Mouse (Mus musculus) adrenal gland, adult 2 months (tissue): ENCODE results near the gene Bcl2l1. TPM values are rescaled to one million over a fixed set of nuclear protein-coding genes. Genes with fewer than 3 reads are reported as not detected.
A peak's percentile ranks its signal among the peaks of the same experiment; 100 is the strongest.

Source experiments
- DNase-seq: peaks from one replicate; pipeline ENCODE4 v3.0.0; 2021
- polyA plus RNA-seq: library from polyadenylated mRNA; depleted of rRNA; stranded (reverse); fragments of >200 nt; gene quantifications from 2 replicates; pipeline ENCODE4 v1.2.3, GENCODE M21; 2012
- total RNA-seq, 2 experiments: library from RNA; stranded (reverse); gene quantifications; 2 replicates each; pipeline ENCODE4 v1.2.3; 2021

The Bcl2l1 gene
- total and polyA plus RNA-seq, 3 experiments, result 43.8 to 79.7 (median 54.3) TPM

DNA sequence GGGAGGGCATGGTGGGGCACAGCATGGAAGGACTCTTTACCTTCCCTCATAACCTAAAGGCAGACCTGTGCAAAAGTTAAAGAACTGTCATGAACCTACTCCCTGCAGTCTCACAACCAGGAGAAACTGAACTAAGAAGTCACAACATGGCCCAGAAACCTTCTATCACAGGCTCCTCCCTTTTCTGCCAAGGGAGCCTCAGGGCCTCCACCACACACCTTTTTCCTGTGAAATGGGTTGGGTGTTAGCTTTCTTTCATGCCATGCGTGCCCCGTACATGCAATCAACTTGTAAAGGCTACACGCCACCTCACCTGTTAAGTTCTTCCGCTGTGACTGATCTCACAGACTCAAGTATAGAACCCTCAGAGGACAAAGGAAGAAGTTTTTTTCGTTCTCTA lies 28.4 kb downstream of the Bcl2l1 start:
- no peak for DNase-seq

DNA sequence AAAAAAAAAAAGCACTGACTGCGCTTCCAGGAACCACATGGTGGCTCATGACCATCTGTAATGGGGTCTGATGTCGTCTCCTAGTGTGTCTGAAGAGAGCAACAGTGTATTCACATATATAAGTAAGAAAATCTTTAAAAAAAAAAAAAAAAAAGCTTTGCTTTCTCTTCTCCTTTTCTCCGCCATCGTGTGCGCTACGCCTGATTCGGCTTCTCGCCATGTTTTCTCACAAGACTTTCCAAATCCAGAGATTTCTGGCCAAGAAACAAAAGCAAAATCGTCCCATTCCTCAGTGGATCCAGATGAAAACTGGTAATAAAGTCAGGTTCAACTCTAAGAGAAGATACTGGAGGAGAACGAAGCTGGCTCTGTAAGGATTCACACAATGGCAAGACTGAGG lies 29.2 kb downstream of the Bcl2l1 start:
- DNase-seq, result no peak

DNA sequence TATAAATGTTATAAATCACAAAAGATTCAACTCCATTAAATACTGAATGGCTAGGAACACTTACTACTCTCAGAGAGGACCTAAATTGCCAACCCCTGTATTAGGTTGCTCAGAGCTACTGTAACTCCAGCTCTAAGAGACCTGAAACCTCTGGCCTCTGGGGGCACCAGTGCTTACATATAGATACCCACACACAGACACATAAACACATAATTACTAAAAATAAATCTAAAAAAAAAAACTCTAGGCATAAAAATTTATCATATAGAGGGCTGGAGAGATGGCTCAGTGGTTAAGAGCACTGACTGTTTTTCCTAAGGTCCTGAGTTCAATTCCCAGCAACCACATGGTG lies 30.8 kb downstream of the Bcl2l1 start:
- DNase-seq, result no peak

DNA sequence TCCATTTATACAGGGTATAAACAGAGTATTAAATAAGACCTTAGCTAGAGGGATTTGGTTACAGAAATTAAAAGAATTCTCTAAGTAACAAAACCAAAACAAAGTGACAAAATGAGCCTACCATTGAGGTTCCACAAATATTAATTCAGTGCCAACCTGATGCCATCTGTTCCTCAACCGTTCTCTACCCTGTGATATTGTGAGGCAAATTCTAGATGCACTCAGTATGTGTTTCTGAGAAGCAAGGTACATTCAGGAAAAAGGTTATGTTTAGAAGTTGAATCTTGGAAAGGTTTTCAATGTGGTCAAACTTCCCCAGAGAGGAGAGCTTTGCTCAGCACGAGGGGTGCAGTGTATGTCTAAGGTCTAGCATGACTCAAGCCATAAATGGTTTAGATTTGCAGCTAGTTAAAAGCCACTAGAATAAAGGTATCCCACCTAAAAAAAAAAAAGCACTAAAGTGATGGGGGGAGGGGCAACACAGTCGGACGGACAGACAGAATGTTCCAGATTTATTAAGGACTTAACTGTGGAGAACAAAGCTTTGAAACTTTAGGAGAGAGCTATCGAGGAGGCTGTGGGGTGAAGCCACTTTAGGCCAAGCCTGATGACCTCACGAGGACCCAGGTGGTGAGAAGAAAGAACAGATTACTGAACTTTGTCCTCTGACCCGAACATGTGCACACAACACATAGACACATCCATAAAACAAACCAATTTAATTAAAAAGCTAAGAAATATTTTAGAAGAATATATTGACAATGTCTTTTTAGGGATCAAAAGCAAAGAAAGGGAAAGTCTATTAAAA lies 31.4 kb downstream of the Bcl2l1 start:
- DNase-seq, result no peak

DNA sequence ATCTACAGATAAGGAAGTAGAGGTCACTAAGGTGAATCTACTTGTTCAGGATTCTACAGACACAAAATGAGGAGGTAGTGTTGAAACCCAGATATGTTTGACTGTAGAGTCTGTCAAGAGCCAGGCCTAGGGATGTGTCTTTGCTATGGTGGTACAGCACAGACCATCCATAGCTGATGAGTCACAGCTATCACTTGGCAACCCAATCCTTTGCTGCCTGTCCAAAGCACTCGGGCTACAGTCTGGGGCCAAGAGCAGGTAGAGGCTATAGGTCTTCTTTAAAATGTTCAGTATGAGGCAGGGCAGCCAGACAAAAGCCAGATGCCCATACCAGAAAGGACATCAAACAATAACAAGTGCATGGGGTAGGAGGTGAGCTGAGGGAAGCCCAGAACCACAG lies 33.9 kb downstream of the Bcl2l1 start:
- DNase-seq, result no peak

DNA sequence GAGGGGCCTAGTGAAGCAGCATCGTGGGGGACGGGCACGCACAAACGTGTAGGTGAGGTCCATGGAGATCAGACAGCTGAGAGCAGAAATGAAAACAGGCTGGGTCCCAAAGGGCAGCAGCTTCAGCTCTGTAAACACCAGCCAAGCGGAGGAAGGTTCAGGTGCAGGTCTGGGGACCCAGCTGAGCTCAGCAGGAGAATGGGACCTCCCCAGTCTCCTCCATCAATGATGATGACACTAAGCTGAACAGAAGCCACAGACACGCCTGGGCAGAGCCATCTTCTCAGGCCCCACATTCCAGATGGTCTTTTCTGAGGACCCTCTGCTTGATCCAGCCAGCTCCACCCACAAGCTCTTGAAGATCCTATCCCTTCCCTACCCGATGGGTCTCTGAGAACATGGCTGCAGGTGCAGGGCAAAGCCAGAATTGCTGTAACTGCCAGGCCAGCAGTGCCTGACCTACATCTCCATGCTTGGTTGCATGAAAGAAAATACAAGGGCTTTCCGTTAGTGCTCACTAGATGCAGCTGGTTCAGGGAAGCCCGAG lies 37.2 kb downstream of the Bcl2l1 start:
- DNase-seq, result no peak

DNA sequence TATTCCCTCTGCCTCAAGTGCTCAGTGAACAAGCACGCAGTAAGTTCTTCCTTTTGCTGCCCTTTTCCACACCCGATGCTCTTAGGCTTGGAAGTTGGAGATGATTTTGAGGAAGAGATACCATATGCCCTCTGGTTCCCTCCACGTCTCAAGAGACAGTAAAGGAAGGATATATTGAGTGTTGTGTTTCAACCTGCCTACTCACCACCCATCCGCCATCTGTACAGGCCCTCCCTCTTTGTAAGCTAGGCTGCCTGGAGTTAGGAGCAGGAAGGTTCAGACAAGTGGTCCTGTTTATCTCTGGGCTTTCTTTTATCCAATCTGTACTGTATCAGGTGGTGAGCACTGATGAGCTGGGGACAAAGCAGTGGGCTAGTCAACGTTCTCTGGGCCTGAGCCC lies 38.1 kb downstream of the Bcl2l1 start:
- DNase-seq, result no peak

DNA sequence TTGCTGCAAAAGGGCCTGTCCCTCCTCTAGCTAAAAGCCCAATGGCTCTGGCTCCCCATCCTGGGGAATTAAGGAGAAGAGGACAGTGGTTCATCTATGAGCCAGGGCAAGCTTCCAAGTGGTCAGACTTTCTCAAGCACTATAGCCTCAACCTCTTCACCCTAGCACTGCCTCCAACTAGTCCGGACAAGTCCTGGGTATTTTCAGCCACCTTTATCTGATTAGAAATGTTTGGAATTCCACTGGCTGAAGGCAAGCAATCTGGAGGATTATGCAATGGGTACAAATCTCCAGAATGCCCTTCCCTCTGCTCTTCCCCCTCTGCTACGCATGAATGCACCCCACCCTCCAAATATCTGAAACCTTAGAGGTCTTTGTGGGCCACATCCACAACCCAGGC lies 39.1 kb downstream of the Bcl2l1 start:
- DNase-seq, result no peak

DNA sequence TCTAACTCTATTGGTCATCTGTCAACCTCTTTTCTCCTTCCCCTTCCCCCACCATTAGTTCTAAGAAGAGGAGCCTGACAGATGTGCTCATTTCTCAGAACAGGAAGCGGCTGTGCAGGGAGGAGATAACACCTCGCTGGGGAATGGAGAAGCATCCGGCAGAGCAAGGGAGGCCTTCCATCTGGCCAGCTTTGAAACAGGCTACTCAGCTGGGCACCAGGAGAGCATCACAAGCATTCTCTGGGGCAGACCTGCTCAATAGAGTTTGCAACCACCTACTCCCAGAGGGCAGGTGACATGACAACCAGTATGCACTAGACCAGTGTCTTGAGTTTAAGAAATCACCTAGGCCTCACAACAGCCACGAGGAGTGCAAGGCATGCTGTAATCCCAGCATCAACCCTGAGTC lies 41.9 kb downstream of the Bcl2l1 start:
- no peak for DNase-seq

DNA sequence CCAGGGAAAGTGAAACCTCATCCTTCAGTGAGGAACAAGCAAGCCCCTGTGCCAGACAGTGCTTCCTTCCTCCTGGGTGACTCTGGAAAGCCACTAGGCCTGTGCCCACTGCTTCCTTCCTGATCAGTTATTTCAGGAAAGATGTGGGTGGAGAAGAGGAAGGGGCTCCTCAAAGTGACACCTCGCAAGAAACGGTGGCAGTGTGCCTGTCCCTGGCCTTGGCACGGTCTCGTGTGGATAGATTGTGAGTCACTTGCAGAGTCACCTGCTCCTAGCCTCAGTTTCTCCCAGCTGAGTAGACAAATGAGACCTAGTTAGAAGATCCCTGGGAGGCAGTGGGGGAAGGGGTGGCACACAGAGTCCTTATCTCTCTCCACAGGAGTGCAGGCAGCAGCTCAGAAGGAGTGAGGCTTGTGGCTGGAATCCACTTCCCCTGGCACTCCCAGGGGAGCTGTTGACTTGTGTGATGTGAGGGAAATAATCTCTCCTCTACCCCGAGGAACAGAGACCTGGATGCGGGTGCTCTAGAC lies 42.6 kb downstream of the Bcl2l1 start:
- no peak for DNase-seq

DNA sequence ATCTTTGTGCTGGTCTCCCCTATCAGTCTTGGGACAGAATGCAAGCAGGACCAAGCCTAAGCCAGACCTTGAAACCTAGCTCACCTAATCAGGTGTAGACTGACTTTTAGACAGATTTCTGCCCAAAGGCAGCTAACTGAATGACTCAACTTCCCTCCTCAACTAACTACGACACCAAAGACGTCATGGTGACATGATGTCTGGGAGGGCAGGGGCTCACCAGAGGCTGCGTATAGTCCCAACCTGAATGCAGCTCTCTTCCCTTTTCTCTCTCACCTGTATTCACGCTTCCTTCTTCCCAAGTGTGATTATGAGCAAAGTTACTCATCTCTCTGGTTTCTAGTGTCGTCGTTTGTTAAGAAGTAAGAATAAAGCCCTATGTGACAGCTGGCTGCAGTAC lies 44.0 kb downstream of the Bcl2l1 start:
- no peak for DNase-seq

DNA sequence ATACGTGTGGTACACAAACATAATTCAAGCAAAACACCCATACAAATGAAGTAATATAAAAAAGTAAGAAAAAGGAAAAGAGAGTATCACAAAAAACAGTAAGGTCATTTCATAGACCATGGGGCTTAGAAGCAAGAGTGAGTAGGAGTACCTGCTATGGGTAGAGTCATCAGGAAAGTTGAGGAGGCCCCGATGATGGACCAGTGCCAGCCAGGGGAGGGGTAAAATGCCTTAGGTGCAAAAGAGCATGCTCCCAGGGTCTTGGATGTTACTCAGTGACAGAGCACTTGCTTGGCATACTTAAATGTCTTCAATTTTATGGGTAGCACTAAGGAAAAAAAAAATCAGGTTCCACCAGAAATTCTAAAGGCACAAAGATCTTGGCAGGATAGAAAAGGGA lies 44.4 kb downstream of the Bcl2l1 start:
- no peak for DNase-seq

DNA sequence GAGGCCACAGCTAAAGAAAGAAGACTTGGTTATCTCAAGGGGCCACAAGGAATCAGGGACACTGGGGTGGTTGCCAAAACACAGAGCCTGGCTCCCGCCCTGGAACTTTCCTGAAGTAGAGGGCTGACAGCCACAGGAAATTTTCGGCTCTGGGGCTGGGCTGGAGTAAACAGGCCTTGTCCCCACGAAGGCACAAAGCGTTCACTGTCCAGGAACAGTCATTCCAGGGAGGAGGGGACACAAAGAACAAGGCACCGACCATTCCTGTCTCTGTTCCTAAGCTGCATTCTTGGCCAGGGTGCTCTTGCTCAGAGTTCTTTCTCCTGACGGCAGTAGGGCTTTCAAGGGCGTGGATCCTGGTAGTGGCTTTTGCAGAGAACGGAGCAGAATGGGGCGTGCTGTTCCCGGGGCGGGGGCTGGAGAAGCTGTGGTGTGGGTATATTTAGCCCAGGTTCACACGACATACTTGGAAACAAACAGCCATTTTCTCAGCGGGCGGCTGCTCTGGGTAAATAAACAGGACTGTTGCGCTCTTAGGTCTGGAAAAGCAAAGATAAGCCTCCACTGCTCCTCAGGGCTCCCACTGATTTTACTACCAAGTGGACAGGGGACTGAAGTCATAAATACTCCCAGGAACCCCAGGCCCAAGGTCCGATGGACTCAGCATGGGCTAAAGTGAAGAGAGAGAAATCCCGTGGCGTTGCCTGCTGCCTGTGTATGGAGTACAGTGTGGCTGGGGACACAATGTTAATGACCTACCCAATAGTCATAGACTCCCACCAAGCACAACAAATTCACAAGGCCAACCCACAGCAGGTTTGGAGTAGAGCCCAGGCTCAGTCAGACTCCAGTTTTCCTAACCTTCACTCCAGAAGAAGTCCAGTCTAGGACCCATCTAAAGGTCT lies 45.8 kb downstream of the Bcl2l1 start:
- peak; percentile 84 for DNase-seq

DNA sequence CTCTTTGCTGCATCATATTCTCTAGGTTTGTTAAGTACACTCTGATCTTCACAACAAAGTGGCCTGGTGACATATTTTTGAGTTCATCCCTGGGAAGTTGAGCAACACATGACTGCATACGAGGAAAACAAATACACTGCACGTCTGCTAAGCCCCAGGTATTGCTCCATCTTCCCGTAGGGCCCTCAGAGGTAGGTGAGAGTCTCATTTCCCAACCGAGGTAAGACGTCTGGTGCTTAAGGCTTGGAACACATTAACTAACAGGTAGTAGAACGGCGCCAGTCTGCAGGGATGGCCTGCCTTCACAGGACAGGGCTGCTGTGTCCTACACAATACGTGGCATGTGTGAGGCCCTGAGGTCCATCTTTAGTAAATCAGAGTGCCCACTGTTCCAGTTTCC lies 46.9 kb downstream of the Bcl2l1 start:
- DNase-seq, result no peak

DNA sequence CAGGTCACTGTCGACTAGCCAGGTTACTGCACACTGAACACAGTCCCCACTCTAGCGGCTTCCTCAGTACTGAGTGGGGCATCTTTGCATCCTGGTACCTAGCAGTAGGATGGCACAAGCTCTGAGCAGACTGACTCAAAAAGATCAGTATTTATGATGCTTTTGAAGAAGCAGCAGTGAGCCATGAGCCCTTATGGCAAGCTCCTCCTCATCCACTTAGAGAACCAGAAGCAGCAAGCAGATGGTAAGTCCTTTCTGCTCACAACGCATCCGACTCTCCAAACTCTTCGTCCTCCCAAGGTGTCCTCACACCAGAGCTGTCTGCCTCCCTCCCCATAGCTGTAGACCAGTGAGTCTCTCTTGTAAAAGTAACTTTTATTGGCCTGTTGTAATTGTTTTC lies 48.3 kb downstream of the Bcl2l1 start:
- DNase-seq, result no peak

DNA sequence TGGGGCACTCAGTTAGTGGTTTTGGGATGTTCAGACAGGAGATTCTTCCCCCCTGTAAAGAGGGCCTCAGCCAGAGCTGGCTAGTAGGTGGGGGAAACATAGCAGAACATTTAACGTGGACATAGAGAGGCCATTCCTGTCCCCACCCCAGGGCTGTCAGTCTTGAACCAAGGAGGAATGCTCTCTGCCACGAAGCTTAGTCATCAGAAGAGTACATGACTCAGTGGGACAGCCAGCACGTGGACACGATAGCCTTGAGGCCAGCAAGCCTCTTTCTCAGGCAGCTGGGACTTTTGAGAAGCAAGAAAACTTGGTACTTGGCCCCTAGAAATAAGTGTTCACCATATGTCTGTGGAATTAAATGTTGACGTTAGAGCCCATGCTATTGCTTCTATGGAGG lies 48.9 kb downstream of the Bcl2l1 start:
- peak; percentile 81 for DNase-seq

DNA sequence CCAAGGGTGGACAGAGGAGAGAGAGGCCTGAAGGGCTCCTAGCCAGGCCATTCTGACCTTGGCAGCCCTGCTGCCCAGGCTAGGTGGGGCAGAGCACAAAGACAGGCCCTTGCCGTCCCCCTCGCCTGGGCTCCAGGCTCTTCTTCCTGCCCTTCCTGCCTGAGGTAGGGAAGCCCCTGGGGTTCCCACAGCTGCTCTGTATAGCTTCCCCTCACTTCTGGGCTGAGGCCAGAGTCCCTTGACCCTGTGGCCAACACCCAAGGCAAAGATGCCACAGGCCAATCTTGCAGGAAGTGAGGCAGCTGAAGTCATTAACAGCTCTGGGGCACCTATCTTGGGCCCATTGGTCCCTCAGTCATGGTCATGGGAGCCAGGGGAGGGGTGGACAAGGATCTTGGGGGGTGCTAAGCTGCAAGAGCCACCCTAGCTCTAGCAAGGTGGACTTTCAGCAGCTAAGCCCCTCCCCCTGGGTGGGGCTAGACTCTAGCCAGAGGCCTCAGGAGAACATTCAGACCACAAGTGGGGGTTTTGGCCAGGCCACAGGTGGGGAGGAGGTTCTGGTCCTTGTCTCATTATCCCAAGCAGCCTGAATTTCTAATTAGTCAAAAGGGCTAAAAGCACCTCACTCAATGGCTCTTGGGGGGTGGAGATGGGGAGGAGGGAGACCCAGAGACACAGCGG lies 50.4 kb downstream of the Bcl2l1 start:
- peak; percentile 73 for DNase-seq

DNA sequence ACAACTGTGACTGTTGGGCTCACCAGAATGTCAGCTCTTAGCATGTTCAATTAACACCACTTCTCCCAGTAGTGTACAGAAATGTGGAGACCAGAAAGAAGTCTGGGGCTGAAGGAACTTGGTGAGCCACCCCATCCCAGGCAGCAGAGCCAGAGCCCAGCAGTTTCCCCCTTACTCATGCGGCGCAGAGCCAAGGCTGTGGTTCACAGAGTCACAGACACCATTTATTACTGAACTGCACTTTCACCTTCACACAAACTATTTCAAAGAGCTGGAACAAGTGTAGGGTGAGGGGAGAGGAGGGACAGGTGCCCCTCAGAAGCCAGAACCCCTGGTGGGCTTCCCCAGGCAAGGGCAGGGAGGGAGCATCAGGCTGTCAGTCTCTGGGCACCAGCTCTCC lies 51.1 kb downstream of the Bcl2l1 start:
- DNase-seq, result peak; percentile 70

DNA sequence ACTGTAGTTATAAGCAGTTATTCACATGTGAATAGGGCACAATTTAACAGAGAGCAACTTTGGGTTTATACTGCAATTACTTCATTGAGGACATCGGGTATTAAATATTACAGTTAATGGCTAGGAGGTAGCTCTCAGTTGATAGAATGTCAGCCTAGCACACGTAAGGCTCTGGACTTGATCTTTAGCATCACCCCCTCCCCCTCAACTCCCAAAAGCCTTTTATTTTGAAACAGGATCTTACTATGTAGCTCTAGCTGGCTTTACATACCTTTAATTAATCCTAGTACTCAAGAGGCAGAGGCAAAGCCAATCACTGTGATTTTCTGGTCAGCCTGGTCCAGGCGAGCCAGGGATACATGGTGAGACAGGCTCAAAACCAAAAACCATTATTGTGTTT lies 54.4 kb downstream of the Bcl2l1 start:
- DNase-seq, result no peak

DNA sequence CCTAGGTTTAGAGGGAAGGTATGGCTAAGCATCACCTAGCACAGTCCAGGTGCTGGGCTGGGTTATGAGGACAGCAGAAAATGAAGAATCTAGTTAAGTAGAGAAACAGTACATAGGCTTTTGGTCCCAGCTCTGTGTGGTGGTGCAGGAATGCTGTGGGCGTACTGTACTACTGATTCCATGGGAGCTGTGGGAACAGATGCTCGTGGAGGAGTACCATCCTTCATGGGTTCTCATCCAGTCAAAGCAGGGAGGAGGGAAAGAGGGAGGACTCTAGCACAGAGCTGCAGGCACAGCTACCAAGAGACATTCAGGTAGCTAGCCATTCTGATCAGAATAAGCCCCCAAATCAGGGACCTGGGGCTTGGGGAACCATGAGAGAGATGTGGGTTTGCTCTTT lies 55.1 kb downstream of the Bcl2l1 start:
- no peak for DNase-seq

DNA sequence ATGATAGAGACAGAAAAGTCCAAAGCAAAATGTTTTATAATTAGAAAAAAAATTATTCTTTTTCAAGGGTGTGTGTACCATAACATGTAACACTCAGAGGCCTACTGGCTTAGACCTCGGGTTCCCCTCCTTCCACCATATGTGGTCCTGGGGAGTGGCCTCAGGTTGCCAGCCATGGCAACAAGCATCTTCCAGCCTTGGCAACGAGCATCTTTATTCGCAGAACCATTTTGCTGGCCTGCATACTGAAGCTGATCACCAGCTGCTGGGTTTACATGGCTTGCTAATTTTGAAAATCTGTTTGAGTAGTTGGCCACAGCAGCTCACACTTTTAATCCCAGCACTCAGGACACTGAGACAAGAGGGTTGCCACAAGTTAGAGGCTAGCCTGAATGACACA lies 55.5 kb downstream of the Bcl2l1 start:
- DNase-seq, result no peak

DNA sequence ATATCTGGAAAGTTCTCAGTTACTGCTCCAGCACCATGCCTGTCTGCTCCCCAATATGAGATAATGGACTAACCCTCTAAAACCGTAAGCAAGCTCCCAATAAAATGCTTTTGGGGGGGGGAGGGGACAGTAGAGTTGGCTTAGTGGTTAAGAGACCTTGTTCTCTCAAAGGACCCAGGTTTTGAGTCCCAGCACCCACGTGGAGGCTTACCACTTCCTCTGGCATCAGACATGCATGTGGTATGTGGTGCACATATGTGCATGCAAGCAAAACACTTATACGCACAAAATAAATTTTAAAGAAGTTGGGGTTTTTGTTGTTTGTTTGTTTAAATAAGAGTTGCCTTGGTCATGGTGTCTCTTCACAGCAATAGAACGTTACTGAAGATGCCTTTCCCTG lies 56.2 kb downstream of the Bcl2l1 start:
- DNase-seq, result no peak
